Mouse (Mus musculus) limb, embryonic 12.5 days (tissue): ENCODE results near the gene Taok2. TPM values are rescaled to one million over a fixed set of nuclear protein-coding genes. Genes with fewer than 3 reads are reported as not detected.

Source experiments
- ATAC-seq: fragments of 200-750 bp; cut with Nextera tagmentation; 2 replicates; pipeline ENCODE4 v1.8.0; 2017; ENCODE audit warnings: low read depth, moderate TSS enrichment; ENCODE audit not compliant: insufficient number of reproducible peaks, insufficient read depth, low FRiP score, low TSS enrichment
- H3K27ac ChIP-seq: fragments of 300-500 bp; sonication (generic); 2 replicates; pipeline ENCODE4 v1.5.1; 2016; ENCODE audit warnings: mild to moderate bottlenecking, moderate library complexity
- H3K27me3 ChIP-seq: fragments of 300-500 bp; sonication (generic); 2 replicates; pipeline ENCODE4 v1.6.1; 2016; ENCODE audit warnings: mild to moderate bottlenecking, moderate library complexity
- H3K36me3 ChIP-seq: fragments of 300-500 bp; sonication (generic); 2 replicates; pipeline ENCODE4 v1.6.1; 2016; ENCODE audit warnings: mild to moderate bottlenecking, moderate library complexity
- H3K4me1 ChIP-seq: fragments of 300-500 bp; sonication (generic); replicated peaks from 2 replicates; pipeline ENCODE4 v1.6.1; 2016
- H3K4me2 ChIP-seq: fragments of 300-500 bp; sonication (generic); 2 replicates; pipeline ENCODE4 v1.6.1; 2016; ENCODE audit warnings: mild to moderate bottlenecking, moderate library complexity
- H3K4me3 ChIP-seq: fragments of 300-500 bp; sonication (generic); replicated peaks from 2 replicates; pipeline ENCODE4 v1.5.1; 2016; ENCODE audit warnings: mild to moderate bottlenecking
- H3K9ac ChIP-seq: fragments of 300-500 bp; sonication (generic); replicated peaks from 2 replicates; pipeline ENCODE4 v1.6.1; 2016; ENCODE audit warnings: mild to moderate bottlenecking, moderate library complexity
- H3K9me3 ChIP-seq: fragments of 300-500 bp; sonication (generic); 2 replicates; pipeline ENCODE4 v1.6.1; 2016; ENCODE audit warnings: mild to moderate bottlenecking, moderate library complexity
- WGBS: fragments of 180-500 bp; shearing (Covaris S2); methylation state at CpG from one replicate; pipeline ENCODE4 v1.1.7; 2016; 5-methylcytosine and 5-hydroxymethylcytosine counted together
- polyA plus RNA-seq: library from polyadenylated mRNA; unstranded; fragments of >200 nt; fragmentation: Nextera tagmentation; extraction: Ambion mirVana; gene quantifications from 2 replicates; pipeline ENCODE4 v1.2.1, GENCODE M21; 2016

Gene Taok2
- polyA plus RNA-seq, 1 experiment from 2014 or later, result 58.2 TPM

GRCm38 (mm10) chr7:126851192-126851591 lies 33.3 kb downstream of the Taok2 start:
- Histone ChIP-seq H3K36me3 (peaks cover 51% of the 10 kb centered on the region), H3K27ac (no peak overlapping the region)

GRCm38 (mm10) chr7:126850161-126850560 lies 34.3 kb downstream of the Taok2 start:
- Histone ChIP-seq H3K9me3 (no peaks in the 10 kb centered on the region), H3K4me1 (peaks cover 14% of the 10 kb centered on the region), H3K27ac (no peak overlapping the region), H3K9ac (no peak overlapping the region), H3K27me3 (peaks cover 48% of the 10 kb centered on the region), H3K4me2 (no peak overlapping the region), H3K4me3 (no peak overlapping the region), H3K36me3 (peaks cover 40% of the 10 kb centered on the region)
- WGBS, result 88% methylated on average over 6 of the region's 6 CpGs
- ATAC-seq, result no peak

More at GRCm38 (mm10) chr7:126851192-126851591, 33.3 kb downstream of the Taok2 start:
- no peak overlapping the region for H3K4me2 ChIP-seq
- H3K9ac ChIP-seq, result no peak overlapping the region
- WGBS, result 40% methylated on average over 12 of the region's 12 CpGs
- no peak overlapping the region for H3K4me3 ChIP-seq
- no peaks in the 10 kb centered on the region for H3K9me3 ChIP-seq
- peaks cover 48% of the 10 kb centered on the region for H3K27me3 ChIP-seq
- no peak for ATAC-seq
- H3K4me1 ChIP-seq, result peaks cover 14% of the 10 kb centered on the region

- peaks cover 27% of the 10 kb centered on the region for H3K36me3 ChIP-seq
- H3K9me3 ChIP-seq, result no peaks in the 10 kb centered on the region
- H3K27me3 ChIP-seq, result peaks cover 48% of the 10 kb centered on the region
- peak overlapping the region; percentile 97 for H3K4me2 ChIP-seq
- no peak overlapping the region for H3K27ac ChIP-seq
- ATAC-seq, result no peak
- peaks cover 14% of the 10 kb centered on the region for H3K4me1 ChIP-seq
- 24% methylated on average over 10 of the region's 10 CpGs for WGBS
- H3K9ac ChIP-seq, result peak overlapping the region; percentile 42
- H3K4me3 ChIP-seq, result peak overlapping the region; percentile 53
These were observed 35.7 kb downstream of the Taok2 start for GRCm38 (mm10) chr7:126848794-126849193.

- ATAC-seq, result no peak
- H3K27ac ChIP-seq, result no peak overlapping the region
- peak overlapping the region; percentile 97 for H3K4me2 ChIP-seq
- peak overlapping the region; percentile 53 for H3K4me3 ChIP-seq
- under 1% methylated on average over 74 of the region's 74 CpGs for WGBS
- H3K9me3 ChIP-seq, result no peaks in the 10 kb centered on the region
- H3K36me3 ChIP-seq, result peaks cover 16% of the 10 kb centered on the region
- peak overlapping the region; percentile 55 for H3K9ac ChIP-seq
- peaks cover 48% of the 10 kb centered on the region for H3K27me3 ChIP-seq
- peaks cover 14% of the 10 kb centered on the region for H3K4me1 ChIP-seq
These were observed 36.8 kb downstream of the Taok2 start for GRCm38 (mm10) chr7:126847421-126848398.

GRCm38 (mm10) chr7:126847116-126847420 lies 37.4 kb downstream of the Taok2 start, which contains the start of gene Doc2a:
Doc2a (plus strand) TSS chr7:126847416.
- Histone ChIP-seq H3K9me3 (no peaks in the 10 kb centered on the region), H3K4me1 (peaks cover 14% of the 10 kb centered on the region), H3K27ac (no peak within 1 kb of the TSS), H3K9ac (peak within 1 kb of the TSS; percentile 55), H3K27me3 (peaks cover 48% of the 10 kb centered on the region), H3K36me3 (peaks cover 9% of the 10 kb centered on the region), H3K4me3 (peak within 1 kb of the TSS; percentile 53), H3K4me2 (peak within 1 kb of the TSS; percentile 97)
- no peak for ATAC-seq
- 25% methylated on average over 4 of the region's 4 CpGs for WGBS

GRCm38 (mm10) chr7:126845516-126845915 lies 39.0 kb downstream of the Taok2 start:
- Histone ChIP-seq H3K27ac (no peak overlapping the region), H3K27me3 (peaks cover 40% of the 10 kb centered on the region), H3K4me1 (peaks cover 14% of the 10 kb centered on the region), H3K36me3 (no peaks in the 10 kb centered on the region), H3K9ac (no peak overlapping the region), H3K4me3 (no peak overlapping the region), H3K4me2 (no peak overlapping the region), H3K9me3 (0 out of 2 replicates have a peak, but pooled peaks cover 5% of the 10 kb centered on the region)
- WGBS, result 87% methylated on average over 2 of the region's 2 CpGs
- ATAC-seq, result no peak

GRCm38 (mm10) chr7:126843276-126843675 lies 41.2 kb downstream of the Taok2 start:
- no peak for ATAC-seq
- H3K36me3 ChIP-seq, result no peaks in the 10 kb centered on the region
- H3K27me3 ChIP-seq, result peaks cover 18% of the 10 kb centered on the region
- no peak overlapping the region for H3K27ac ChIP-seq
- WGBS, result 82% methylated on average over 9 of the region's 9 CpGs
- H3K4me3 ChIP-seq, result no peak overlapping the region
- H3K9me3 ChIP-seq, result 0 out of 2 replicates have a peak, but pooled peaks cover 5% of the 10 kb centered on the region
- no peak overlapping the region for H3K4me2 ChIP-seq
- peaks cover 7% of the 10 kb centered on the region for H3K4me1 ChIP-seq
- no peak overlapping the region for H3K9ac ChIP-seq

- Histone ChIP-seq H3K9ac (no peak overlapping the region), H3K27me3 (peaks cover 30% of the 10 kb centered on the region), H3K9me3 (no peaks in the 10 kb centered on the region), H3K36me3 (no peaks in the 10 kb centered on the region), H3K4me2 (no peak overlapping the region), H3K4me3 (no peak overlapping the region), H3K27ac (no peak overlapping the region), H3K4me1 (peaks cover 11% of the 10 kb centered on the region)
- no peak for ATAC-seq
- WGBS, result 95% methylated on average over 1 of the region's 1 CpGs
These were observed 51.2 kb downstream of the Taok2 start for GRCm38 (mm10) chr7:126833294-126833693.

GRCm38 (mm10) chr7:126832036-126832598 lies 52.4 kb downstream of the Taok2 start:
- under 1% methylated on average over 21 of the region's 21 CpGs for WGBS
- ATAC-seq, result no peak

GRCm38 (mm10) chr7:126831539-126831938 lies 53.0 kb downstream of the Taok2 start, which contains the start of gene 4930451I11Rik:
4930451I11Rik (minus strand) TSS chr7:126831639.
- peaks cover 30% of the 10 kb centered on the region for H3K27me3 ChIP-seq
- no peaks in the 10 kb centered on the region for H3K9me3 ChIP-seq
- H3K36me3 ChIP-seq, result no peaks in the 10 kb centered on the region
- peaks cover 11% of the 10 kb centered on the region for H3K4me1 ChIP-seq
- no peak for ATAC-seq
- peak within 1 kb of the TSS; percentile 23 for H3K4me3 ChIP-seq
- WGBS, result 61% methylated on average over 5 of the region's 5 CpGs
- no peak within 1 kb of the TSS for H3K9ac ChIP-seq
- peak within 1 kb of the TSS; percentile 51 for H3K4me2 ChIP-seq
- H3K27ac ChIP-seq, result no peak within 1 kb of the TSS

More at GRCm38 (mm10) chr7:126832036-126832598, 52.4 kb downstream of the Taok2 start:
- Histone ChIP-seq H3K36me3 (no peaks in the 10 kb centered on the region), H3K4me2 (peak overlapping the region; percentile 51), H3K4me3 (peak overlapping the region; percentile 23), H3K27me3 (peaks cover 30% of the 10 kb centered on the region), H3K4me1 (peaks cover 11% of the 10 kb centered on the region), H3K27ac (no peak overlapping the region), H3K9me3 (no peaks in the 10 kb centered on the region), H3K9ac (no peak overlapping the region)

- H3K4me1 ChIP-seq, result peaks cover 18% of the 10 kb centered on the region
- H3K27me3 ChIP-seq, result peaks cover 68% of the 10 kb centered on the region
- no peak overlapping the region for H3K27ac ChIP-seq
- no peak for ATAC-seq
- H3K4me3 ChIP-seq, result no peak overlapping the region
- no peak overlapping the region for H3K4me2 ChIP-seq
- no peaks in the 10 kb centered on the region for H3K36me3 ChIP-seq
- 64% methylated on average over 5 of the region's 5 CpGs for WGBS
- H3K9ac ChIP-seq, result no peak overlapping the region
- no peaks in the 10 kb centered on the region for H3K9me3 ChIP-seq
These were observed 58.6 kb downstream of the Taok2 start for GRCm38 (mm10) chr7:126825952-126826351.
